Mouse (Mus musculus): ENCODE data around the gene 4833439L19Rik. TPM values are rescaled to one million over a fixed set of nuclear protein-coding genes. Genes with fewer than 3 reads are reported as not detected.

The 4833439L19Rik gene
- total and polyA plus RNA-seq, 3 experiments: 23.1 to 25.0 (median 23.5) TPM

DNA sequence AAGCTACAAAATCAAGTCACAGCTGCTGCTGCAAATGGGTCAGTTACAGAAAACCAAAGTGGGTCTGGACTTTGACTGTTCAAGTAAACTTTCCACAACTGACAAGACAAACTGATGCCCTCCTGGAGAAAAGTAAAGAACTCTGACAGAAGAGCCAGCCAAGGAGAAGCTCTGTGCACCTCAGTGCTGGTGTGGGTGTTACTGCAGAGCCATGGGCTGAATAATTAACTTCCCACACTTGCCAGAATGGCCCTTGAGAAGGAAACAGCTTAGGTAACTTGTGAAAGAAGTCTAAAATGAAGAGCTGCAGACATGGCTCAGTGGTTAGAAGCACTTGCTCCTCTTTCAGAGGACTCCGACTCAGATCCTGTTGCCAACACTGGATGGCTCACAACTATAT is 7.6 kb downstream of the 4833439L19Rik start:
- no peaks in the 10 kb centered on the region for H3K27me3 ChIP-seq (replicated peaks)
- no peak for DNase-seq (ENCODE audit: extremely low read depth)
- H3K9ac ChIP-seq (ENCODE audit: insufficient read depth, low read depth): no peak overlapping the region
- H3K36me3 ChIP-seq (replicated peaks in 1 of 2; ENCODE audit: control insufficient read depth in 1 of 2, insufficient read depth in 1 of 2, low read length in 1 of 2): peaks cover 76 to 92% of the 10 kb centered on the region in 2 experiments
- H3K9me3 ChIP-seq (replicated peaks; ENCODE audit: low read length): no peaks in the 10 kb centered on the region
- peaks cover 0 to 4% of the 10 kb centered on the region in 2 experiments; a peak in 1 of 4 replicates for H3K4me1 ChIP-seq (ENCODE audit: control insufficient read depth in 1 of 2, insufficient read depth in 2 of 2)
- in situ Hi-C loops (cut with MboI; ENCODE audit: low pct_ligation_motif_present, low pct_unique_long_range_greater_than_20kb, low sequenced_read_pairs) (no loop called here), dilution Hi-C loops (cut with MboI; ENCODE audit: extremely low pct_ligation_motif_present, extremely low pct_unique_long_range_greater_than_20kb, low sequenced_read_pairs) (no loop called here)
- H3K79me2 ChIP-seq (replicated peaks; ENCODE audit: control insufficient read depth, extremely low read depth, insufficient read depth, poor library complexity, severe bottlenecking): peaks cover 2% of the 10 kb centered on the region; the same call in 1 of the 2 replicates
- no peak for TF ChIP-seq POLR2AphosphoS2 (IDR thresholded peaks at IDR 0.05; ENCODE audit: low read depth, low read length)
- TF ChIP-seq MAZ (IDR thresholded peaks at IDR 0.05; ENCODE audit: low read depth, low read length): no peak
- no peak overlapping the region for H3K4me2 ChIP-seq (ENCODE audit: insufficient read depth, low read depth, poor library complexity, severe bottlenecking)
- H3K4me3 ChIP-seq (replicated peaks in 1 of 3; ENCODE audit: low read depth in 2 of 3, low read length in 2 of 3, poor library complexity in 1 of 3): no peak overlapping the region
- no peak overlapping the region for H3K27ac ChIP-seq (ENCODE audit: insufficient read depth, low read depth)

DNA sequence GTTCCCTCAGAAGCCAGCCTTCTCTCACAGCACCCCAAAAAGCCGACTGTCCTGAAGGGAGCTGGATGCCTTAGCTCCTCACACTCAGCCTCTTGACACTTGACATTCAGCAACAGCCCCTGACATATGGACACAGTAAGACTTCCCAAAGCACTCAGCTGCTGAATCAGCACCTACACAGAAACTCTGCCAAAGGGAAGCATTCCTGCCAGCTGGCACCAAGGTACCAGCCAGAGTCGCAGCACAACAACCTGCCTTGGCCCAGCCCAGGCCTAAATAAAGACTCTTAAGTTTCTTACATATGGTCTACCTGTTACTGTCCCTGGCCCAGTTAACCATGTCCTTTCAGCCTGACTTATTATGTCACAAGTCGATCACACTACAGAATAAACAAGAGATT is 8.4 kb downstream of the 4833439L19Rik start:
- H3K36me3 ChIP-seq (replicated peaks in 1 of 2; ENCODE audit: control insufficient read depth in 1 of 2, insufficient read depth in 1 of 2, low read length in 1 of 2): peaks cover 76 to 90% of the 10 kb centered on the region in 2 experiments
- in situ Hi-C loops (cut with MboI; ENCODE audit: low pct_ligation_motif_present, low pct_unique_long_range_greater_than_20kb, low sequenced_read_pairs) (no loop called here), dilution Hi-C loops (cut with MboI; ENCODE audit: extremely low pct_ligation_motif_present, extremely low pct_unique_long_range_greater_than_20kb, low sequenced_read_pairs) (no loop called here)
- no peak for DNase-seq (ENCODE audit: extremely low read depth)
- no peak overlapping the region for H3K27ac ChIP-seq (ENCODE audit: insufficient read depth, low read depth)
- TF ChIP-seq MAX (IDR thresholded peaks at IDR 0.05; ENCODE audit: low read length) (no peak), JUN (IDR thresholded peaks at IDR 0.05; ENCODE audit: insufficient read depth, low read depth, low read length) (no peak), GABPA (IDR thresholded peaks at IDR 0.05; ENCODE audit: insufficient replicate concordance, low read depth, low read length) (no peak), USF2 (conservative IDR thresholded peaks at IDR 0.05; ENCODE audit: low read depth, low read length) (no peak)
- no peaks in the 10 kb centered on the region for H3K4me1 ChIP-seq (ENCODE audit: control insufficient read depth in 1 of 2, insufficient read depth in 2 of 2)
- H3K4me2 ChIP-seq (ENCODE audit: insufficient read depth, low read depth, poor library complexity, severe bottlenecking): no peak overlapping the region
- H3K9me3 ChIP-seq (replicated peaks; ENCODE audit: low read length): no peaks in the 10 kb centered on the region
- no peak overlapping the region for H3K9ac ChIP-seq (ENCODE audit: insufficient read depth, low read depth)
- H3K27me3 ChIP-seq (replicated peaks): no peaks in the 10 kb centered on the region
- no peaks in the 10 kb centered on the region for H3K79me2 ChIP-seq (replicated peaks; ENCODE audit: control insufficient read depth, extremely low read depth, insufficient read depth, poor library complexity, severe bottlenecking)
- no peak overlapping the region for H3K4me3 ChIP-seq (replicated peaks in 1 of 3; ENCODE audit: low read depth in 2 of 3, low read length in 2 of 3, poor library complexity in 1 of 3)

GRCm38 (mm10) chr13:54556176-54556575 is 9.1 kb downstream of the 4833439L19Rik start:
- TF ChIP-seq CHD1 (IDR thresholded peaks at IDR 0.05; ENCODE audit: low read depth, low read length) (no peak), CHD2 (IDR thresholded peaks at IDR 0.05; ENCODE audit: low read length) (no peak), RAD21 (IDR thresholded peaks at IDR 0.05; ENCODE audit: low read depth, low read length) (no peak), POLR2A (IDR thresholded peaks at IDR 0.05; ENCODE audit: low read depth, low read length) (no peak), USF2 (conservative IDR thresholded peaks at IDR 0.05; ENCODE audit: low read depth, low read length) (no peak)
- in situ Hi-C loops (cut with MboI; ENCODE audit: low pct_ligation_motif_present, low pct_unique_long_range_greater_than_20kb, low sequenced_read_pairs): no loop called here

More at GRCm38 (mm10) chr13:54556176-54556575, 9.1 kb downstream of the 4833439L19Rik start:
- Histone ChIP-seq H3K36me3 (replicated peaks in 1 of 2; ENCODE audit: control insufficient read depth in 1 of 2, insufficient read depth in 1 of 2, low read length in 1 of 2) (peaks cover 77 to 90% of the 10 kb centered on the region in 2 experiments), H3K79me2 (replicated peaks; ENCODE audit: control insufficient read depth, extremely low read depth, insufficient read depth, poor library complexity, severe bottlenecking) (no peaks in the 10 kb centered on the region), H3K27me3 (replicated peaks) (no peaks in the 10 kb centered on the region), H3K9ac (ENCODE audit: insufficient read depth, low read depth) (no peak overlapping the region), H3K4me3 (replicated peaks in 1 of 3; ENCODE audit: low read depth in 2 of 3, low read length in 2 of 3, poor library complexity in 1 of 3) (no peak overlapping the region), H3K27ac (ENCODE audit: insufficient read depth, low read depth) (no peak overlapping the region), H3K4me1 (ENCODE audit: control insufficient read depth in 1 of 2, insufficient read depth in 2 of 2) (no peaks in the 10 kb centered on the region), H3K4me2 (ENCODE audit: insufficient read depth, low read depth, poor library complexity, severe bottlenecking) (no peak overlapping the region), H3K9me3 (replicated peaks; ENCODE audit: low read length) (no peaks in the 10 kb centered on the region)
- dilution Hi-C loops (cut with MboI; ENCODE audit: extremely low pct_ligation_motif_present, extremely low pct_unique_long_range_greater_than_20kb, low sequenced_read_pairs): no loop called here
- DNase-seq (ENCODE audit: extremely low read depth): no peak

Measured in CH12.LX (cell line).